Mouse (Mus musculus): ENCODE measurements at regions not wholly inside any gene's neighbourhood (a gene's known extent, or its start where the extent isn't known, plus 50 kb on each side); places are given as distances from the start of the nearest gene placed in this dataset.

DNA sequence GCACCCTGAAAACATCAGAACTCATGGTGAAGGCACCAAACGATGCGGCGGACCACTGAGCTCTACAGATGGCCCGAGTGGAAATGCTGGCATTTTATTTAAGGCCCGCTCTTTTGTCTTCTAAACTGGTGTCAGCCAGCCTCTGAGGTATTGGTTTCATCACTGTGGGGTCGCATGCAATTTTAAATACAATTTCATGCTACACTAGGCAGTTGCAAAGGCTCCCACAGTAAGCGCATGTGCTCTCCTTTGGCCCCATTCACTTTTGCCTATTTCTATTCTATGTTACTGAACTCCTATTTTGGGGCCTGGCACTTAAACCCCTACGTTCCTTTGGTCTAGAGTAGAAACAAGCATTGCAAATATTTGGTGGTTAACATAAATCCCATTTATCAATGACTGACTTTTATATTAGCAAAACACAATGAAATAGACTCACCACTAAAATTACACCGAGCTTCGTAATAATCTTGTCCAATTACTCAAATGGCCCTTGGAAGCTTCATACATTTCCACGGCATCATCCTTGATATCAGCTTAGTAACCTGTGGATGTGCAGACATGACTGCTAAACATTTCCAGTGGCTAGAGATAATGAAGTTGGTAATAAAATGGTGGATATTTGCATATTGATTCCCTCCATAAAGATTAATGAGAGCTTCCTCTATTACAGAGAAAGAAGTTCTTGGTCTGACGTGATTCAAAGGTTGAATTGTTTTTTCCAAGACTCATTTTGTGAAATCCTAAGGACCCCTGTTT, 81.1 kb upstream of the Plxnc1 start:
- no peaks in the 10 kb centered on the region for H3K36me3 ChIP-seq (ENCODE audit: poor library complexity, severe bottlenecking)
- 73% methylated on average over 12 of the region's 12 CpGs for WGBS
- no peak overlapping the region for H3K4me2 ChIP-seq
- no peaks in the 10 kb centered on the region for H3K27me3 ChIP-seq
- no peak overlapping the region for H3K27ac ChIP-seq
- no peak overlapping the region for H3K9ac ChIP-seq
- no peak for ATAC-seq
- H3K4me3 ChIP-seq, result no peak overlapping the region
- no peaks in the 10 kb centered on the region for H3K4me1 ChIP-seq
- H3K9me3 ChIP-seq (replicated peaks), result no peaks in the 10 kb centered on the region

DNA sequence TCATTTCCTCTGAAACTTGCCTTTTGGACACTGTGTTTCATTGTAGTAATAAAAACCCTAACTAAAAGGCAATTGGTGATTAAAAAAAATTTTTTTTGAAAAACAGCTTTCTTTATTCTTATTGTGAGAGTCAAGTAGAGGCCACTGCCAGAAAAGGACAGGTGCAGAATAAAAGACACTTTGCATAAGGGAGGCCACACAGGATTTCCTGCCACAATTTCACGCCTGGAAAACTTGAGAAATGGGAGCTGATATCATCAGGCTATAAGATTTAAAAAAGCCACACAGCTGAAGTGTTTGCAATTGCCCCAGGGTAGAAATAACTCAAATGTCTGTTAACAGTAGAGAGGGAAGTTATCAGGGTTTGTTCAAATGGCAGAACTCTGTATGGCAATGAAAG, 76.6 kb upstream of the Plxnc1 start:
- WGBS, result 56% methylated on average over 1 of the region's 1 CpGs
- H3K9ac ChIP-seq, result no peak overlapping the region

DNA sequence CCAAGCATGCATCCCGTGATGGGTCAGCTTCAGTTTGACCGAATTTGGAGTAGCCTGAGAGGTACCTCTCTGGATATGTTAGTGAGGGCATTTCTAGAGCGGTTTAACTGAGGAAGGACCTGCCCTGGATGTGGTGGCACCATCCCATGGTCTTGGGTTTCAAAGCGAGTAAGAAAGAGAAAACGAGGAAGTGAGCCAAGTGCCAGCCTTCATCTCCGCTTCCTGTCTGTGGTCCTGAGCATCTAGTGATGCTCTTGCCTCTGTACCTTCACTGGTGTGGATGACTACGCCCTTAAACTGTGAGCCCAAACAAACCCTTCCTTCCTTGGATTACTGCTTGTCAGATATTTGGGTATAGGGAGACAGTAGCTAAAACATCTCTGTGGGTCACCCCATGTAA, 72.3 kb upstream of the Plxnc1 start:
- Histone ChIP-seq H3K4me2 (no peak overlapping the region), H3K27ac (no peak overlapping the region), H3K9ac (no peak overlapping the region), H3K36me3 (ENCODE audit: poor library complexity, severe bottlenecking) (no peaks in the 10 kb centered on the region), H3K27me3 (no peaks in the 10 kb centered on the region), H3K4me1 (no peaks in the 10 kb centered on the region), H3K4me3 (no peak overlapping the region), H3K9me3 (replicated peaks) (no peaks in the 10 kb centered on the region)
- ATAC-seq, result no peak
- 91% methylated on average over 7 of the region's 7 CpGs for WGBS

More for the DNA sequence above, 76.6 kb upstream of the Plxnc1 start:
- no peak overlapping the region for H3K4me2 ChIP-seq
- no peaks in the 10 kb centered on the region for H3K27me3 ChIP-seq
- H3K27ac ChIP-seq, result no peak overlapping the region
- no peak for ATAC-seq
- H3K9me3 ChIP-seq (replicated peaks), result no peaks in the 10 kb centered on the region
- H3K4me3 ChIP-seq, result no peak overlapping the region
- H3K4me1 ChIP-seq, result no peaks in the 10 kb centered on the region
- no peaks in the 10 kb centered on the region for H3K36me3 ChIP-seq (ENCODE audit: poor library complexity, severe bottlenecking)

DNA sequence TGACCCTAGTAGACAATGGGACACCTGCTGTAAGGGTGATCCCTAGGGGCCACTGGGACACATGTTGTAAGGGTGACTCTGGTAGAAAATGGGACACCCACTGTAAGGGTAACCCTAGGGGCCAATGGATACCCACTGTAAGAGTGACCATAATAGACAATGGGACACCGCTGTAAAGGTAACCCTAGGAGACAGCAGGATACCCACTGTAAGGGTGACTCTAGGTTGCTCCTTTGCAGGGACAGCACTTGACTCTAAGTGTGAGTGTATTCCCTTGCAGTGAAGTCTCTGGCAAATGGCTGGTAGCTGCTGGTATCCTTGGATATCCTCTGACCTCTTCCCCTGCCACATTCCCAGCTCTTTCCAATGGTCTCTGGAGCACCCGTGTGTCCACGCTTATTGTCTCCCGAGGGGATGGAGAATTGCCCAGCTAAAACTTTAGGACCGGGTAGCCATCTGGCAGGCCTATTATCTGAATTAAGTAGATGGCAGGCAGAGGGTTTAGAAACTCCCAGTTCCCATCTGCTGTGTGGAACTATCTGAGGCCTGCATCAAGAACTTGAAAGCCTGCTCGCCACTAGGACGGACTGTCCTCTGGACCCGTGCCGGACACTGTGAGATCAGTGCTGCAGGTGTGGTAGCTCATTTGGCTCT, 70.8 kb upstream of the Plxnc1 start:
- ATAC-seq, result no peak
- H3K4me2 ChIP-seq, result no peak overlapping the region
- H3K4me1 ChIP-seq, result no peaks in the 10 kb centered on the region
- no peak overlapping the region for H3K4me3 ChIP-seq
- H3K9me3 ChIP-seq (replicated peaks), result no peaks in the 10 kb centered on the region
- H3K27ac ChIP-seq, result no peak overlapping the region
- no peak overlapping the region for H3K9ac ChIP-seq
- no peaks in the 10 kb centered on the region for H3K36me3 ChIP-seq (ENCODE audit: poor library complexity, severe bottlenecking)
- H3K27me3 ChIP-seq, result no peaks in the 10 kb centered on the region
- 87% methylated on average over 9 of the region's 9 CpGs for WGBS

DNA sequence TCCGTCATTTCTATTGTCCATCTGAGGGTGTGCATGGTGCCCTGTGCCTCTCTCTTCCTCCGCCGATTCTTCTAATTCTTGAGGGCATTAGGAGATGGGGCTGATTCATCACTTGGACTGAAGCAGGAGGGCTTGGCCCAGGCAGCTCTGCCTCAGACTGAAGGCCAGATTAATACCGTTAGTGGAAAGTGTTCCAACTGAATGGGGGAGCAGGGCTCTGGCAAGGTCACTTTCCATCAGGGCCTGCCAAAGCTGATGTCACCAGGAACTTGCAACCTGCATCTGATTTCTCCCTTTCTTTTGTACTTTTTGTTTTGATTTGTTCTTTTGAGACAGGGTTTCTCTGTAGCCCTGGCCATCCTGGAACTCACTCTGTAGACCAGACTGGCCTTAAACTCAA, 69.3 kb upstream of the Plxnc1 start:
- Histone ChIP-seq H3K4me2 (no peak overlapping the region), H3K27me3 (no peaks in the 10 kb centered on the region), H3K27ac (no peak overlapping the region), H3K4me1 (no peaks in the 10 kb centered on the region), H3K36me3 (ENCODE audit: poor library complexity, severe bottlenecking) (no peaks in the 10 kb centered on the region), H3K4me3 (no peak overlapping the region), H3K9me3 (replicated peaks) (no peaks in the 10 kb centered on the region), H3K9ac (no peak overlapping the region)
- ATAC-seq, result no peak
- 70% methylated on average over 4 of the region's 4 CpGs for WGBS

DNA sequence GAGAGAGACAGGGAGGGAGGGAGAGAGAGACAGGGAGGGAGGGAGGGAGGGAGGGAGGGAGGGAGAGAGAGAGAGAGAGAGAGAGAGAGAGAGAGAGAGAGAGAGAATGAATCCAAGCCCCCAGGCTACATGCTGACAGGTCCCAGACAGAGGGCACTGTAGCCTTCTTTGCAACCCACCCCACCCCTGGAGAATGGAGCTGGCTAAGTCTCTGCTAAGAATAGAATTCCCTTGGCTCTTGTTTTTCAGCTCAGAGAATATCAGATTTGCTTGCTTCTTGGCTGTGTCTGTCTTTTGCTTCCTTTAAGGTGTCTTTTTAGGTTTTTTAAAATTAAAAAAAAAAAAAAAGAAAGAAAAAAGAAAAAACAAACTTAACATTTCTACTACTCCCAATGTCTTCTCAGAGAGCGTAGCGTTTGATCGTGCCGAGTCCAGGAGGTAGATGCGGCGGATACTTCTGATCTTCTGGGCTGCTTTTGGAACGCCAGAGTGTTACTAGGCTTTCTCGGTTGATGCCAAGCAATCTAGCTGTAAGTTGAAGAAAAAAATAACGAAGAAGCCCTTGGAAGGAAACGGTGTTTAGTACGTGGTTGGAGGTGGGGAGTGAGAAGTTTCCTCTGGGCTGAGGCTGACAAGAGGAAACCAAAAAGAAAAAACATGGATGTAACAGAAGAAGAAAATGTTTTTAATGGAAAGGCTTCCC, 68.7 kb upstream of the Plxnc1 start:
- no peak for ATAC-seq

DNA sequence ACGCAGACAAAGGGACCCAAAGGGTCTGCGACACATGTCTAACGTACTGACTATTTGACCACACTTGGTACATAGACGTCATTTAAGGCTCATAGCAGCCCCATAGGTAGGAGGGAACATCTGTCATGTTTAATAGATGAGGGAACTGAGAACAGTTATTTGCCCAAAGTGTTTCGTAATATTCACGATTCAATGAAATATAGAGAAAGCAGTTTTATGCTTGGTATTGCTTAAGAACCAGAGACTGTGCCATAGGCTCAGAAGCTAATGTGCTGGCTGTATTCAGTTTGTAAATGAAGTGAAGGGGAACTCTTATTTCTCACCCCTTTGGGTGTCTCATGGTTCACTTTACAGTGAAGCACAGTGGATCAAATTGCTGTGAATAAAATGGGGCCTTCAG, 65.7 kb upstream of the Plxnc1 start:
- no peak for ATAC-seq
- Histone ChIP-seq H3K9me3 (replicated peaks) (no peaks in the 10 kb centered on the region), H3K9ac (no peak overlapping the region), H3K4me3 (no peak overlapping the region), H3K27me3 (no peaks in the 10 kb centered on the region), H3K36me3 (ENCODE audit: poor library complexity, severe bottlenecking) (no peaks in the 10 kb centered on the region), H3K4me1 (no peaks in the 10 kb centered on the region), H3K27ac (no peak overlapping the region), H3K4me2 (no peak overlapping the region)
- 93% methylated on average over 6 of the region's 6 CpGs for WGBS

More for the DNA sequence above, 68.7 kb upstream of the Plxnc1 start:
- Histone ChIP-seq H3K9ac (no peak overlapping the region), H3K4me1 (no peaks in the 10 kb centered on the region), H3K4me2 (no peak overlapping the region), H3K4me3 (no peak overlapping the region), H3K36me3 (ENCODE audit: poor library complexity, severe bottlenecking) (no peaks in the 10 kb centered on the region), H3K27me3 (no peaks in the 10 kb centered on the region), H3K27ac (no peak overlapping the region), H3K9me3 (replicated peaks) (no peaks in the 10 kb centered on the region)
- 92% methylated on average over 11 of the region's 11 CpGs for WGBS

DNA sequence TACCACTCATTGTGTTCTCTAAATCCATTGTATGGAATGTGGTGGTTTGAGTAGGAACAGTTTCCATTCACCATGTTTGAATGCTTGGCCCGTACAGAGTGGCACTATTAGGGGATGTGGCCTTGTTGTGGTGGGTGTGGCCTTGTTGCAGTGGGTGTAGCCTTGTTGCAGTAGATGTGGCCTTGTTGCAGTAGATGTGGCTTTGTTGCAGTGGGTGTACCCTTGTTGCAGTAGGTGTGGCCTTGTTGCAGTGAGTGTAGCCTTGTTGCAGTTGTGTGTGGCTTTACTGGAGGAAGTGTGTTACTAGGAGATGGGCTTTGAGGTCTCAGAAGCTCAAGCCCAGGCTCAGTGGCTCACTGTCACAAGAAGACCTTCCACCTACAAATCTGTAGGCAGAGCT, 64.4 kb upstream of the Plxnc1 start:
- H3K4me1 ChIP-seq, result no peaks in the 10 kb centered on the region
- WGBS, result 74% methylated on average over 1 of the region's 1 CpGs

DNA sequence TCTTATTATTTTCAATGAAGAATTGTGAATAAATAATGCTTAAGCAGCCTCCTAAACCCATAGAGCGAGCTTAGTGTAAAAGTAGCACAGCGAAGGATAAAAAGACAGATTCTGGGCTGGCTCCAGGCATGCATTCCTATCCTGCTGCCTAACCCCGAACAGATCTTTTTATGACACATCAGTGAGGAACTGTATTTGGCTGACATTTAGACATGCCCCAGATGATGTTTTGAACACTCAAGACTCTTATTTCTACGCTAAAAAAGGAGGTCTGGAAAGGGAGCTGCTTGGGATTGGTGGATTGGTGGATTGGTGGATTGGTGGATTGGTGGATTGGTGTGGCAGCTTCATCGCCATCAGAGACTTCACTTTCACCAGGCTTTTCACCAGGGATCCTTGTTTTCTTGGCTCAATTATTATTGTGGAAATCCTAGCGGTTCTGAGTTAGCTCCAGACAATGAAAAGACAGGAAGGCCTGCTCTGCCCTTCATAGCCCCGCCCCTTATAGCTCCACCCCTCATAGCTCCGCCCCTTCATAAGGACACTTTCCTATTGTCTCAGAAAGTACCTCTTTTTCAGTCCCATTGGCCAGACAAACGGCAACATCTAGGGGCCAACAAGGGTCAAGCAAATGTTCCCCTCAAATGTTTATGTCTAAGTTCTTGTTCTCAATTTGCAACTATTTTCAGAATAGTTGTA, 59.6 kb upstream of the Plxnc1 start:
- H3K27me3 ChIP-seq, result no peaks in the 10 kb centered on the region
- no peak overlapping the region for H3K4me3 ChIP-seq
- H3K9ac ChIP-seq, result no peak overlapping the region
- no peaks in the 10 kb centered on the region for H3K9me3 ChIP-seq (replicated peaks)
- no peaks in the 10 kb centered on the region for H3K36me3 ChIP-seq (ENCODE audit: poor library complexity, severe bottlenecking)
- H3K27ac ChIP-seq, result no peak overlapping the region
- no peak; the same call in 1 of the 2 replicates for ATAC-seq
- no peaks in the 10 kb centered on the region for H3K4me1 ChIP-seq
- 84% methylated on average over 9 of the region's 9 CpGs for WGBS
- no peak overlapping the region for H3K4me2 ChIP-seq

More for the DNA sequence above, 64.4 kb upstream of the Plxnc1 start:
- no peak overlapping the region for H3K9ac ChIP-seq
- H3K27ac ChIP-seq, result no peak overlapping the region
- H3K9me3 ChIP-seq (replicated peaks), result no peaks in the 10 kb centered on the region
- no peak for ATAC-seq
- H3K27me3 ChIP-seq, result no peaks in the 10 kb centered on the region
- H3K4me2 ChIP-seq, result no peak overlapping the region
- no peak overlapping the region for H3K4me3 ChIP-seq
- no peaks in the 10 kb centered on the region for H3K36me3 ChIP-seq (ENCODE audit: poor library complexity, severe bottlenecking)

DNA sequence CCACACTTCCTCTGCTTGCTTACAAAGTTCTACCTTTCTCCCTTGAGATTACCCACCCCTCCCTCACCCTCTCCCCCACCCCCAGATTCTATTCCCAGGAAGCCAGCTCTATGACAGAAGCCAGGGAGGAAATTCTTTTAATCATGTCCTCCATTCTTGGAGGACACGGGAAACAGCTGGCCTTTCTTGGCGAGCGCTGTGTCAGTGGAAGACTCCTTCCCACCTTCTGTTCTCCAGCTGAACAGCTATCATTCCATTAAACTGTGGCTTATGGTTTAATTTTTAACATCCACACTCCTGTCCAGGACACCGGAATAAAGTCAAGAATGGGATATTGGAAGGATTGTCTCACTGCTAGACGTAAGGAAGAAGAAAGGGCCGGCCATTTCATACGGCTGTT, 59.0 kb upstream of the Plxnc1 start:
- Histone ChIP-seq H3K9me3 (replicated peaks) (no peaks in the 10 kb centered on the region), H3K27ac (no peak overlapping the region), H3K36me3 (ENCODE audit: poor library complexity, severe bottlenecking) (no peaks in the 10 kb centered on the region), H3K4me2 (no peak overlapping the region), H3K4me1 (no peaks in the 10 kb centered on the region), H3K27me3 (no peaks in the 10 kb centered on the region), H3K4me3 (no peak overlapping the region), H3K9ac (no peak overlapping the region)
- 92% methylated on average over 7 of the region's 7 CpGs for WGBS
- ATAC-seq, result no peak

DNA sequence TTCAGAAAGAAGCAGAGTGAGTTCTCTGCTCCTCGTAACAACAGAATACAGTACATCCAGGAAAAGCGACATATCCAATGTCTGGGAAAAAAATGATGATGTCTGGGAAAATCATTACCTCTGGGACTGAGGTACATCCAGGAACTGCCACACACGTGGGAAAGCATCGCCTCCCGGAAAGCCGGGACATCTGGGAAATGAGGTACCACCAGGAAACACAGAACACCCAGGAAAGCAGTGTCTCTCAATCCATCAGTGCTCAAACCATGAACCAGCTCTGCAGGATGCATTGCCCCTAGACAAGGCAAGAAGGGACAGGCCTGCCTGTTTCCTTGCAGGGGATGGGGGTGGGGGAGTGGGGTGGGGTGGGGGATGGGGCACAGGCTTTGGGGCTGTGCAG, 57.0 kb upstream of the Plxnc1 start:
- no peak overlapping the region for H3K4me2 ChIP-seq
- WGBS, result 83% methylated on average over 6 of the region's 6 CpGs
- no peak for ATAC-seq

DNA sequence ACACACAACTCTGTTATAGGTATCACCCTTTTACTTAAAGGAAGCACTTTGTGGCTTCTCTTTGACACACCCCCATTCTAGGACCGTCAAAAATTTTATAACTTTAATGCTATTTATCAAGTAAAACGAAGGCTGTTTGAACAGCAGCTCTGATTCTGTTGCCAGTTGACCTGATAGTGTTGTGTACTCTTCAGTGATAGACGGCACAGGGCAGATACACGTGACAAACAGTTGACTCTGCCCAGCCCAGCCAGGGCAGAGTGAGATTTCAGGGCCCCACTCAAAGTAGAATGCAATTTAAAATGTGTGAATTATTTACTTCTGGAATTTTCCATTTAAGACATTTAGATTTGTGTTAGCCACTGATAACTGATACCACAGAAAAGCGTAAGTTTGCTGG, 55.1 kb upstream of the Plxnc1 start:
- no peak for ATAC-seq
- H3K36me3 ChIP-seq (ENCODE audit: poor library complexity, severe bottlenecking), result no peaks in the 10 kb centered on the region
- no peak overlapping the region for H3K9ac ChIP-seq
- no peaks in the 10 kb centered on the region for H3K9me3 ChIP-seq (replicated peaks)
- no peak overlapping the region for H3K27ac ChIP-seq
- H3K4me3 ChIP-seq, result no peak overlapping the region
- 91% methylated on average over 5 of the region's 5 CpGs for WGBS
- H3K4me2 ChIP-seq, result no peak overlapping the region
- H3K4me1 ChIP-seq, result no peaks in the 10 kb centered on the region
- H3K27me3 ChIP-seq, result no peaks in the 10 kb centered on the region

More for the DNA sequence above, 57.0 kb upstream of the Plxnc1 start:
- Histone ChIP-seq H3K9me3 (replicated peaks) (no peaks in the 10 kb centered on the region), H3K4me3 (no peak overlapping the region), H3K9ac (no peak overlapping the region), H3K4me1 (no peaks in the 10 kb centered on the region), H3K27me3 (no peaks in the 10 kb centered on the region), H3K27ac (no peak overlapping the region), H3K36me3 (ENCODE audit: poor library complexity, severe bottlenecking) (no peaks in the 10 kb centered on the region)

All from forebrain, embryonic 13.5 days (tissue).